Mouse (Mus musculus) forebrain, embryonic 11.5 days (tissue): ENCODE measurements around the gene Arhgap6. TPM values are rescaled to one million over a fixed set of nuclear protein-coding genes. Genes with fewer than 3 reads are reported as not detected.

Experiments
- ATAC-seq: fragments of 200-750 bp; cut with Nextera tagmentation; replicated peaks from 2 replicates; pipeline ENCODE4 v1.8.0; 2017; ENCODE audit warnings: moderate TSS enrichment; ENCODE audit not compliant: low FRiP score
- DNase-seq: peaks from one replicate; pipeline ENCODE4 v3.0.0-alpha.2; 2017; ENCODE audit warnings: low spot score
- H3K27ac ChIP-seq: fragments of 300-500 bp; sonication (generic); 2 replicates; pipeline ENCODE4 v1.5.1; 2014; ENCODE audit warnings: low read depth, low read length
- H3K27me3 ChIP-seq: fragments of 300-500 bp; sonication (generic); 2 replicates; pipeline ENCODE4 v1.6.1; 2014; ENCODE audit warnings: mild to moderate bottlenecking, low read length, mixed read lengths; ENCODE audit not compliant: control insufficient read depth, insufficient read depth
- H3K36me3 ChIP-seq: fragments of 300-500 bp; sonication (generic); 2 replicates; pipeline ENCODE4 v1.6.1; 2014; ENCODE audit warnings: mild to moderate bottlenecking, low read length, moderate library complexity, mixed read lengths; ENCODE audit not compliant: control insufficient read depth, insufficient read depth
- H3K4me1 ChIP-seq: fragments of 300-500 bp; sonication (generic); replicated peaks from 2 replicates; pipeline ENCODE4 v1.6.1; 2014; ENCODE audit warnings: low read length, mixed read lengths; ENCODE audit not compliant: control insufficient read depth, insufficient read depth
- H3K4me2 ChIP-seq: fragments of 300-500 bp; sonication (generic); 2 replicates; pipeline ENCODE4 v1.6.1; 2014; ENCODE audit warnings: low read depth, mild to moderate bottlenecking, low read length, moderate library complexity, mixed read lengths; ENCODE audit not compliant: severe bottlenecking
- H3K4me3 ChIP-seq: fragments of 300-500 bp; sonication (generic); 2 replicates; pipeline ENCODE4 v1.5.1; 2014; ENCODE audit warnings: low read depth, low read length
- H3K9ac ChIP-seq: fragments of 300-500 bp; sonication (generic); 2 replicates; pipeline ENCODE4 v1.6.1; 2014; ENCODE audit warnings: low read length
- H3K9me3 ChIP-seq: fragments of 300-500 bp; sonication (generic); 2 replicates; pipeline ENCODE4 v1.6.1; 2016; ENCODE audit warnings: low read length, mixed read lengths; ENCODE audit not compliant: control insufficient read depth
- WGBS: fragments of 180-500 bp; shearing (Covaris S2); extraction: QIAGEN DNeasy Blood & Tissue Kit; methylation state at CpG from one replicate; pipeline ENCODE4 v1.1.7; 2014; 5-methylcytosine and 5-hydroxymethylcytosine counted together
- polyA plus RNA-seq: library from polyadenylated mRNA; unstranded; fragments of >200 nt; fragmentation: Nextera tagmentation; extraction: Ambion mirVana; gene quantifications from 2 replicates; pipeline ENCODE4 v1.2.1, GENCODE M21; 2014

Gene Arhgap6
- polyA plus RNA-seq, 1 experiment from 2014 or later = 0.95 TPM

GRCm38 (mm10) chrX:169065922-169066321 is 271.0 kb downstream of the Arhgap6 start:
- Histone ChIP-seq H3K27ac (no peak overlapping the region), H3K4me3 (no peak overlapping the region), H3K4me2 (no peak overlapping the region), H3K27me3 (peaks cover 2% of the 10 kb centered on the region; the same call in 1 of the 2 replicates), H3K4me1 (no peaks in the 10 kb centered on the region), H3K9ac (no peak overlapping the region), H3K36me3 (no peaks in the 10 kb centered on the region), H3K9me3 (no peaks in the 10 kb centered on the region)
- DNase-seq (no peak), ATAC-seq (no peak)
- WGBS = 86% methylated on average over 1 of the region's 1 CpGs

- H3K27ac ChIP-seq = no peak overlapping the region
- no peak overlapping the region for H3K9ac ChIP-seq
- H3K4me3 ChIP-seq = no peak overlapping the region
- no peaks in the 10 kb centered on the region for H3K36me3 ChIP-seq
- no peak overlapping the region for H3K4me2 ChIP-seq
- DNase-seq (no peak), ATAC-seq (no peak)
- no peaks in the 10 kb centered on the region for H3K9me3 ChIP-seq
- 88% methylated on average over 2 of the region's 2 CpGs for WGBS
- H3K27me3 ChIP-seq = peaks cover 2% of the 10 kb centered on the region; the same call in 1 of the 2 replicates
- H3K4me1 ChIP-seq = no peaks in the 10 kb centered on the region
These were observed 280.1 kb downstream of the Arhgap6 start for GRCm38 (mm10) chrX:169075020-169075419.

GRCm38 (mm10) chrX:169081609-169082008 is 286.7 kb downstream of the Arhgap6 start:
- no peaks in the 10 kb centered on the region for H3K36me3 ChIP-seq
- no peaks in the 10 kb centered on the region for H3K9me3 ChIP-seq
- no peak for DNase-seq
- WGBS = 91% methylated on average over 3 of the region's 3 CpGs
- no peak overlapping the region for H3K9ac ChIP-seq
- ATAC-seq = no peak
- H3K4me3 ChIP-seq = no peak overlapping the region
- peaks cover 4% of the 10 kb centered on the region; the same call in 1 of the 2 replicates for H3K27me3 ChIP-seq
- H3K4me1 ChIP-seq = no peaks in the 10 kb centered on the region
- H3K4me2 ChIP-seq = no peak overlapping the region
- no peak overlapping the region for H3K27ac ChIP-seq

GRCm38 (mm10) chrX:169085871-169086270 is 291.0 kb downstream of the Arhgap6 start:
- no peak overlapping the region for H3K9ac ChIP-seq
- ATAC-seq (0 out of 2 replicates have a peak, but pooled peaks have one; percentile 49), DNase-seq (peak; percentile 65)
- no peak overlapping the region for H3K4me2 ChIP-seq
- no peak overlapping the region for H3K4me3 ChIP-seq
- no peaks in the 10 kb centered on the region for H3K4me1 ChIP-seq
- 13% methylated on average over 5 of the region's 5 CpGs for WGBS
- no peaks in the 10 kb centered on the region for H3K36me3 ChIP-seq
- no peaks in the 10 kb centered on the region for H3K9me3 ChIP-seq
- no peak overlapping the region for H3K27ac ChIP-seq
- peaks cover 2% of the 10 kb centered on the region; the same call in 1 of the 2 replicates for H3K27me3 ChIP-seq

GRCm38 (mm10) chrX:169089221-169089620 is 294.3 kb downstream of the Arhgap6 start:
- DNase-seq (no peak), ATAC-seq (no peak)
- H3K4me2 ChIP-seq = no peak overlapping the region
- 86% methylated on average over 2 of the region's 2 CpGs for whole genome bisulfite sequencing
- H3K4me1 ChIP-seq = no peaks in the 10 kb centered on the region
- no peaks in the 10 kb centered on the region for H3K9me3 ChIP-seq
- H3K27me3 ChIP-seq = peaks cover 3% of the 10 kb centered on the region; the same call in 1 of the 2 replicates
- no peak overlapping the region for H3K9ac ChIP-seq
- no peaks in the 10 kb centered on the region for H3K36me3 ChIP-seq
- no peak overlapping the region for H3K27ac ChIP-seq
- H3K4me3 ChIP-seq = no peak overlapping the region

GRCm38 (mm10) chrX:169094601-169095000 is 299.7 kb downstream of the Arhgap6 start:
- Histone ChIP-seq H3K27me3 (peaks cover 3% of the 10 kb centered on the region; the same call in 1 of the 2 replicates), H3K4me2 (no peak overlapping the region)
- ATAC-seq = no peak

GRCm38 (mm10) chrX:169095584-169095983 is 300.7 kb downstream of the Arhgap6 start:
- ATAC-seq = no peak
- H3K4me3 ChIP-seq = no peak overlapping the region
- no peak overlapping the region for H3K27ac ChIP-seq
- H3K4me2 ChIP-seq = no peak overlapping the region
- no peaks in the 10 kb centered on the region for H3K4me1 ChIP-seq
- no peaks in the 10 kb centered on the region for H3K9me3 ChIP-seq
- H3K36me3 ChIP-seq = no peaks in the 10 kb centered on the region
- H3K27me3 ChIP-seq = peaks cover 3% of the 10 kb centered on the region; the same call in 1 of the 2 replicates
- no peak overlapping the region for H3K9ac ChIP-seq
- no peak for DNase-seq

More at GRCm38 (mm10) chrX:169094601-169095000, 299.7 kb downstream of the Arhgap6 start:
- no peak overlapping the region for H3K9ac ChIP-seq
- no peak overlapping the region for H3K4me3 ChIP-seq
- no peak for DNase-seq
- no peaks in the 10 kb centered on the region for H3K9me3 ChIP-seq
- no peaks in the 10 kb centered on the region for H3K4me1 ChIP-seq
- no peak overlapping the region for H3K27ac ChIP-seq
- H3K36me3 ChIP-seq = no peaks in the 10 kb centered on the region
- 84% methylated on average over 2 of the region's 2 CpGs for WGBS

- no peak for ATAC-seq
- Histone ChIP-seq H3K9me3 (no peaks in the 10 kb centered on the region), H3K27ac (no peak overlapping the region), H3K9ac (no peak overlapping the region), H3K4me1 (no peaks in the 10 kb centered on the region), H3K4me3 (no peak overlapping the region), H3K27me3 (peaks cover 12% of the 10 kb centered on the region), H3K36me3 (no peaks in the 10 kb centered on the region), H3K4me2 (no peak overlapping the region)
- 72% methylated on average over 1 of the region's 1 CpGs for WGBS
- DNase-seq = no peak
These were observed 307.8 kb downstream of the Arhgap6 start for GRCm38 (mm10) chrX:169102665-169103064.

GRCm38 (mm10) chrX:169106048-169106622 is 311.2 kb downstream of the Arhgap6 start:
- H3K27ac ChIP-seq = no peak overlapping the region
- no peak for ATAC-seq
- no peak overlapping the region for H3K4me3 ChIP-seq
- no peak for DNase-seq
- H3K36me3 ChIP-seq = no peaks in the 10 kb centered on the region
- H3K4me1 ChIP-seq = no peaks in the 10 kb centered on the region
- no peaks in the 10 kb centered on the region for H3K9me3 ChIP-seq
- no peak overlapping the region for H3K4me2 ChIP-seq
- peaks cover 12% of the 10 kb centered on the region for H3K27me3 ChIP-seq
- WGBS = 77% methylated on average over 4 of the region's 4 CpGs
- no peak overlapping the region for H3K9ac ChIP-seq
